Mouse (Mus musculus): Measurements from ENCODE around the gene Defb35. TPM values are rescaled to one million over a fixed set of nuclear protein-coding genes. Genes with fewer than 3 reads are reported as not detected.

Defb35 gene
- polyA plus RNA-seq, 1 experiment from 2014 or later = not detected

- Histone ChIP-seq H3K4me3 (no peak within 1 kb of the TSS), H3K36me3 (no peaks in the 10 kb centered on the region), H3K27ac (no peak within 1 kb of the TSS), H3K4me1 (no peaks in the 10 kb centered on the region), H3K4me2 (replicated peaks) (no peak within 1 kb of the TSS), H3K9ac (no peak within 1 kb of the TSS), H3K27me3 (no peaks in the 10 kb centered on the region), H3K9me3 (no peaks in the 10 kb centered on the region)
- no peak for ATAC-seq (ENCODE audit: low FRiP score, low read depth)
- WGBS = 89% methylated on average over 3 of the region's 3 CpGs
Observed at GRCm38 (mm10) chr8:21969475-21969874, 31.3 kb downstream of the Defb35 start, which contains the start of gene Ccdc70. Ccdc70 (plus strand) TSS chr8:21969775.

GRCm38 (mm10) chr8:21978193-21978592 is 40.0 kb downstream of the Defb35 start:
- Histone ChIP-seq H3K27ac (no peak overlapping the region), H3K9ac (no peak overlapping the region), H3K4me1 (no peaks in the 10 kb centered on the region), H3K27me3 (no peaks in the 10 kb centered on the region), H3K36me3 (no peaks in the 10 kb centered on the region), H3K4me2 (replicated peaks) (no peak overlapping the region), H3K4me3 (no peak overlapping the region), H3K9me3 (no peaks in the 10 kb centered on the region)
- WGBS = 59% methylated on average over 4 of the region's 4 CpGs
- ATAC-seq (ENCODE audit: low FRiP score, low read depth) = no peak

- H3K27me3 ChIP-seq = no peaks in the 10 kb centered on the region
- H3K9ac ChIP-seq = no peak overlapping the region
- H3K4me2 ChIP-seq (replicated peaks) = no peak overlapping the region
- no peak overlapping the region for H3K4me3 ChIP-seq
- H3K4me1 ChIP-seq = no peaks in the 10 kb centered on the region
- 61% methylated on average over 8 of the region's 8 CpGs for WGBS
- no peaks in the 10 kb centered on the region for H3K36me3 ChIP-seq
- H3K27ac ChIP-seq = no peak overlapping the region
- no peaks in the 10 kb centered on the region for H3K9me3 ChIP-seq
- no peak for ATAC-seq (ENCODE audit: low FRiP score, low read depth)
Observed at GRCm38 (mm10) chr8:21981664-21982337, 43.6 kb downstream of the Defb35 start.

Other genes starting within 250 kb of the Defb35 start
- gene AY761184, start 234.7 kb upstream of the Defb35 start, polyA plus RNA-seq (2015; fragmentation: Nextera tagmentation; extraction: Ambion mirVana) = not detected in 2 replicates
- not detected in 2 replicates for gene Defa24, start 203.9 kb upstream of the Defb35 start, polyA plus RNA-seq (2015; fragmentation: Nextera tagmentation; extraction: Ambion mirVana)
- not detected in 2 replicates for gene Defb50, start 114.8 kb upstream of the Defb35 start, polyA plus RNA-seq (2015; fragmentation: Nextera tagmentation; extraction: Ambion mirVana)
- 1.3 TPM in 1 of 2 replicates, not detected in the other for gene Defb2, start 98.4 kb upstream of the Defb35 start, polyA plus RNA-seq (2015; fragmentation: Nextera tagmentation; extraction: Ambion mirVana)
- not detected in 2 replicates for gene Defb10, start 79.5 kb upstream of the Defb35 start, polyA plus RNA-seq (2015; fragmentation: Nextera tagmentation; extraction: Ambion mirVana)
- gene Defb9, start 52.9 kb upstream of the Defb35 start, polyA plus RNA-seq (2015; fragmentation: Nextera tagmentation; extraction: Ambion mirVana) = not detected in 2 replicates
- not detected in 2 replicates for gene Defb11, start 31.9 kb upstream of the Defb35 start, polyA plus RNA-seq (2015; fragmentation: Nextera tagmentation; extraction: Ambion mirVana)
- not detected in 2 replicates for gene Defb15, start 5.6 kb upstream of the Defb35 start, polyA plus RNA-seq (2015; fragmentation: Nextera tagmentation; extraction: Ambion mirVana)
- gene Defb13, start 8.4 kb downstream of the Defb35 start, polyA plus RNA-seq (2015; fragmentation: Nextera tagmentation; extraction: Ambion mirVana) = not detected in 2 replicates
- not detected in 2 replicates for gene Fam90a1a, start 20.4 kb downstream of the Defb35 start, polyA plus RNA-seq (2015; fragmentation: Nextera tagmentation; extraction: Ambion mirVana)
- gene Ccdc70, start 31.4 kb downstream of the Defb35 start, polyA plus RNA-seq (2015; fragmentation: Nextera tagmentation; extraction: Ambion mirVana) = not detected in 2 replicates
- gene Atp7b, start 122.0 kb downstream of the Defb35 start, polyA plus RNA-seq (2015; fragmentation: Nextera tagmentation; extraction: Ambion mirVana) = 0.65 and 0.83 TPM in 2 replicates
- 47.2 and 48.7 TPM in 2 replicates for gene Alg11, start 122.4 kb downstream of the Defb35 start, polyA plus RNA-seq (2015; fragmentation: Nextera tagmentation; extraction: Ambion mirVana)
- 0.08 and 0.22 TPM in 2 replicates for gene Nek5, start 186.7 kb downstream of the Defb35 start, polyA plus RNA-seq (2015; fragmentation: Nextera tagmentation; extraction: Ambion mirVana)
- gene Nek3, start 228.1 kb downstream of the Defb35 start, polyA plus RNA-seq (2015; fragmentation: Nextera tagmentation; extraction: Ambion mirVana) = 5.7 and 6.0 TPM in 2 replicates
- gene Ckap2, start 247.5 kb downstream of the Defb35 start, polyA plus RNA-seq (2015; fragmentation: Nextera tagmentation; extraction: Ambion mirVana) = 44.0 and 45.1 TPM in 2 replicates